Mouse (Mus musculus) heart, adult 2 months (tissue): Measurements from ENCODE around the gene Gigyf2.

Source experiments
- CTCF ChIP-seq: fragments of 200-600 bp; IDR thresholded peaks from 2 replicates; pipeline ENCODE4 v1.8.1; 2022; ENCODE audit warnings: antibody characterized with exemption, mild to moderate bottlenecking, moderate library complexity
- EP300 ChIP-seq: fragments of 200-500 bp; IDR thresholded peaks from 2 replicates; pipeline ENCODE4 v1.6.1; 2011; ENCODE audit warnings: low read depth, low read length, control low read depth; ENCODE audit not compliant: insufficient read depth
- POLR2A ChIP-seq: fragments of 200-500 bp; IDR thresholded peaks from 2 replicates; pipeline ENCODE4 v1.6.1; 2011; ENCODE audit warnings: mild to moderate bottlenecking, low read depth, low read length, control low read depth; ENCODE audit not compliant: insufficient read depth

- no peak for TF ChIP-seq POLR2A
- no peak for TF ChIP-seq CTCF
- TF ChIP-seq EP300: no peak
Observed at GRCm38 (mm10) chr1:87291416-87291815, 35.4 kb upstream of the Gigyf2 start.
